Mouse (Mus musculus) embryonic fibroblast, embryonic 13.5 days (primary cell): Measurements from ENCODE around the gene Mrpl51. TPM values are rescaled to one million over a fixed set of nuclear protein-coding genes. Genes with fewer than 3 reads are reported as not detected.

ENCODE experiments used
- H3K27ac ChIP-seq: 2 replicates; pipeline ENCODE4 v1.5.1; 2012; ENCODE audit warnings: low read length, control low read depth, inconsistent platforms; ENCODE audit not compliant: insufficient read depth
- H3K4me1 ChIP-seq: 2 replicates; pipeline ENCODE4 v1.6.1; 2011; ENCODE audit warnings: low read length; ENCODE audit not compliant: control insufficient read depth, insufficient read depth
- H3K4me3 ChIP-seq: 2 replicates; pipeline ENCODE4 v1.5.1; 2011; ENCODE audit warnings: mild to moderate bottlenecking, control low read depth, low read length; ENCODE audit not compliant: insufficient read depth
- CTCF ChIP-seq: IDR thresholded peaks from 2 replicates; pipeline ENCODE4 v1.5.1; 2011; ENCODE audit warnings: mild to moderate bottlenecking, control low read depth, low read length, moderate library complexity, borderline replicate concordance; ENCODE audit not compliant: insufficient read depth
- POLR2A ChIP-seq: IDR thresholded peaks from 2 replicates; pipeline ENCODE4 v1.6.1; 2011; ENCODE audit warnings: low read depth, mild to moderate bottlenecking, control low read depth, low read length, moderate library complexity
- polyA plus RNA-seq: library from polyadenylated mRNA; stranded (reverse); fragments of >200 nt; gene quantifications from 2 replicates; pipeline ENCODE4 v1.2.4, GENCODE M21; 2011; ENCODE audit warnings: low read depth; ENCODE audit not compliant: missing spikeins, insufficient read length

The Mrpl51 gene
- polyA plus RNA-seq, 1 experiment = 76.2 TPM

DNA sequence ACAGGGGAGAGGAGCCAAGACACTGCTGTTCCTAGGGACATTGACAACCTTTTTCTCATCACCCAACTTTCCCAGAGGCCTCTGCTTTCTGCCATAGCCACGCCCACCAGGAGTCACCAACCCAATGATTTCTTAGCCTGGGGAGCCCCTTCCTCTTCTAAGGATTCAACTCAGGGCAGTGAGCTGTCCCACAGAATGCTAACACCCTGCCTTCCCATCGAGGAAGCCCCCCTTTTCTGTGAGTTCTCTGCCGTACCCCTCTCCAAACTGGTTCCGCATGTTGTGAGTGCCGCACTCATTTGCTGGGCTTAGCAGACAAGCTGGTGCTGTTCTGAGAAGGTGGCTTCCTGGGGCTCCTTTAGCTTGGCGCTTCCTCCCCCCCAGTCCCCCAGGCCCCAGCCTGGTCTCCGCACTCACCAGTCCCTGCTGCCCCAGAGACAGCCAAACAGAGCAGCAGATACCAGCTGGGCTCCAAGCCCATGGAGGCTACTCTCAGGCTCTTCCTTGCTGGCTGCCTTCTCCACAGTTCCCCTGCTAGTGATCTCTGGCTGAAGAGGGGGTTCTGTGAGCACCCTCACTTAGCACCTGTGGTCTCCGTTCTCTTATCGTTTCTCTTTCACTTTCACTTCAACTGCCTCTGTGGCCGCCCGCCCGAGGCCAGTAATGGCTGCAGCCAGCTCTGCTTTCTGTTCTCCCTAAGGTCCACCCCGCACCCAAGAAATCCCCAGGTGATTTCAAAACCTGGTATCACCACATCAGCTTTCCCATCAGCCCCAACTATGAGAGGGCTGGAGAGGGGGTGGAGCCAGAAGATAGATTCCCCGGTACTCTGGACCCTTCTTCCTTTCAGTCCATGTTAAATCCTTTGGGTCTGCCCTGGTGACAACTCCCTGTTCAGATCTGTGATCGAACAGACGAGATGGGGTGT lies 39.8 kb downstream of the Mrpl51 start, which contains the start of gene Tapbpl:
Tapbpl (minus strand) TSS at position 744 of the 928 bp plus-strand sequence.
- H3K4me1 ChIP-seq = no peaks in the 10 kb centered on the region
- H3K27ac ChIP-seq = 0 out of 2 replicates have a peak within 1 kb of the TSS, but pooled peaks have one; percentile 18
- peak within 1 kb of the TSS; percentile 57 for H3K4me3 ChIP-seq
- TF ChIP-seq CTCF (no peak), POLR2A (peak; percentile 76)

DNA sequence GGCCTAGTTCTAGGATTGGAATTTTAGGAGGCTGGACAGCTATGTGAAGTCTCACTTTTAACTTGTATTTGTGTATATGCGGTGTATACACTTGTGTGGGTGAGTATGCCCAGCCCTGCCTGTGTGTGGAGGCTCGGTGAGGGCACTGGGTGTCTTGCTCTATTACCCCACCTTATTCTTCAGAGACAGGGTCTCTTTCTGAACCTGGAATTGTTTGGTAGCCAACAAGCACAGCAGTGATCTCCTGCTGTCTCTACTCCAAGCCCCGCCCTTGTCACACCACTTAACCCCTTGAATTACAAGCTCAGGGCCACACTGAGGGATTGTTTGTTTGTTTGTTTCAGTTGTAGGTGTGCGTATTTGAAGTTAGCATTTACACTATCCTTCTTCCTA lies 40.4 kb downstream of the Mrpl51 start:
- peak overlapping the region; percentile 57 for H3K4me3 ChIP-seq
- no peak overlapping the region for H3K27ac ChIP-seq
- H3K4me1 ChIP-seq = no peaks in the 10 kb centered on the region
- no peak for TF ChIP-seq CTCF
- no peak for TF ChIP-seq POLR2A

DNA sequence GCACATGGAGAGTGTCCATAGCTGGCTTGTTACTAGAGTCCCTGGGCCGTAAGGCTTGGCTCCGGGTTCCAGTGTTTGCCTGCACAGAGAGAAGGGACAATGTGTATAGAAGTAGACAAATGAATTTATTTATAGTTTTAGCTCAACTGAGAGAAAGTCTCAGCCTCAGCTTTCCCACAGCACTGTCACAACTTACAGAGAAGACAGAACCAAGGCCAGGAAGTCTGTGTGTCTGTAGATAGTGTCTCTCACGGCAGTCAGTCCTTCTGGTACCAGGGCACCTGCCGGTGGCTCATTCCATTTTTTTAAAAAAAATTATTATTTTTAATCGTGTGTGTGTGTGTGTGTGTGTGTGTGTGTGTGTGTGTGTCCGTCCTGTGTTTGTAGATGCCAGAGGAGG lies 40.9 kb downstream of the Mrpl51 start:
- no peak overlapping the region for H3K4me3 ChIP-seq
- no peaks in the 10 kb centered on the region for H3K4me1 ChIP-seq
- TF ChIP-seq POLR2A = no peak
- TF ChIP-seq CTCF = no peak
- no peak overlapping the region for H3K27ac ChIP-seq

GRCm38 (mm10) chr6:125233816-125234519 lies 42.4 kb downstream of the Mrpl51 start:
- Histone ChIP-seq H3K27ac (no peak overlapping the region), H3K4me3 (no peak overlapping the region), H3K4me1 (no peaks in the 10 kb centered on the region)
- no peak for TF ChIP-seq CTCF
- no peak for TF ChIP-seq POLR2A

GRCm38 (mm10) chr6:125234520-125234828 lies 42.9 kb downstream of the Mrpl51 start:
- no peak overlapping the region for H3K27ac ChIP-seq
- no peaks in the 10 kb centered on the region for H3K4me1 ChIP-seq
- H3K4me3 ChIP-seq = no peak overlapping the region

GRCm38 (mm10) chr6:125236341-125236740 lies 44.7 kb downstream of the Mrpl51 start:
- TF ChIP-seq POLR2A (no peak), CTCF (no peak)
- Histone ChIP-seq H3K27ac (no peak overlapping the region), H3K4me3 (no peak overlapping the region), H3K4me1 (no peaks in the 10 kb centered on the region)

More at GRCm38 (mm10) chr6:125234520-125234828, 42.9 kb downstream of the Mrpl51 start:
- TF ChIP-seq POLR2A = no peak
- no peak for TF ChIP-seq CTCF

GRCm38 (mm10) chr6:125236782-125237181 lies 45.2 kb downstream of the Mrpl51 start, which contains the start of gene Cd27:
Cd27 (minus strand) TSS chr6:125237010.
- TF ChIP-seq CTCF (no peak), POLR2A (no peak)
- Histone ChIP-seq H3K4me3 (no peak within 1 kb of the TSS), H3K4me1 (no peaks in the 10 kb centered on the region), H3K27ac (no peak within 1 kb of the TSS)

DNA sequence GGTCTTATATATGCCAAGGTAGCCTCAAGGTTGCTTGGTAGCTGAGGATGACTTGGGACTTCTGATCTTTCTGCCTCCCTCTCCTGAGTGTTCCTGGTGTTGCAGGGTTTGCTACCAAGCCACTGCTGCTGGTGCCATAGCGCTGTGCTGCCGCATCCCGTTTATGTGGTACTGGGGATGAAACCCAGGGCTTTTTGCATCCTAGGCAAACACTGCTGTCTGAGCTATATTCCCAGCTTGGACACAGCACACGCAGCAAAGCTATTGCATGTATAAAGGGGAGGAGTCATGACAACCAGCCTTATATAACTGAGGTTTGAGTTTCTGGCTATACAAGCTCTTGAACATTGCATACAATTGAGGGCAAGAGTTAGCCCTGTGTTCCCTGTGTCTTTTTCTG lies 45.8 kb downstream of the Mrpl51 start:
- H3K27ac ChIP-seq = no peak overlapping the region

GRCm38 (mm10) chr6:125238396-125238795 lies 46.8 kb downstream of the Mrpl51 start:
- no peak for TF ChIP-seq CTCF
- TF ChIP-seq POLR2A = no peak
- no peak overlapping the region for H3K27ac ChIP-seq
- no peak overlapping the region for H3K4me3 ChIP-seq
- no peaks in the 10 kb centered on the region for H3K4me1 ChIP-seq

More for the DNA sequence above, 45.8 kb downstream of the Mrpl51 start:
- TF ChIP-seq POLR2A = no peak
- no peak for TF ChIP-seq CTCF
- H3K4me1 ChIP-seq = no peaks in the 10 kb centered on the region
- no peak overlapping the region for H3K4me3 ChIP-seq
